Mouse (Mus musculus): ENCODE measurements around the gene Ppm1b. TPM values are rescaled to one million over a fixed set of nuclear protein-coding genes. Genes with fewer than 3 reads are reported as not detected.

The Ppm1b gene
- total and polyA plus RNA-seq, 3 experiments, result 45.7 to 51.6 TPM; not detected in 1

GRCm38 (mm10) chr17:84999636-85000035 lies 43.1 kb downstream of the Ppm1b start:
- no peak for DNase-seq (ENCODE audit: low read depth, low spot score)
- Histone ChIP-seq H3K9me3 (replicated peaks; ENCODE audit: insufficient read depth, low read length) (no peaks in the 10 kb centered on the region), H3K9ac (ENCODE audit: control insufficient read depth, low read depth, low read length, poor library complexity, severe bottlenecking) (no peak overlapping the region), H3K4me1 (ENCODE audit: control insufficient read depth in 1 of 2, insufficient read depth in 2 of 2, low read length in 2 of 2) (no peaks in the 10 kb centered on the region; a peak in 1 of 4 replicates), H3K4me3 (ENCODE audit: control insufficient read depth in 1 of 2, insufficient read depth in 1 of 2, low read depth in 2 of 2, low read length in 2 of 2) (no peak overlapping the region), H3K27ac (ENCODE audit: control insufficient read depth, low read depth, low read length) (no peak overlapping the region), H3K79me2 (ENCODE audit: control insufficient read depth, insufficient read depth, low read length, poor library complexity) (peaks cover 24% of the 10 kb centered on the region), H3K36me3 (ENCODE audit: control insufficient read depth in 1 of 2, insufficient read depth in 2 of 2, low read length in 2 of 2) (peaks cover 4 to 8% of the 10 kb centered on the region in 2 experiments; a peak in 2 of 4 replicates), H3K27me3 (ENCODE audit: control insufficient read depth in 1 of 2, insufficient read depth in 2 of 2, low read length in 2 of 2) (no peaks in the 10 kb centered on the region)
- TF ChIP-seq ETS1 (IDR thresholded peaks at IDR 0.05; ENCODE audit: low read depth, low read length) (no peak), CHD1 (IDR thresholded peaks at IDR 0.05; ENCODE audit: low read depth, low read length) (no peak), ZKSCAN1 (IDR thresholded peaks at IDR 0.05; ENCODE audit: low read depth, low read length) (no peak), MAX (IDR thresholded peaks at IDR 0.05; ENCODE audit: low read length) (no peak), POLR2AphosphoS2 (IDR thresholded peaks at IDR 0.05; ENCODE audit: low read length) (no peak), TCF12 (IDR thresholded peaks at IDR 0.05; ENCODE audit: low read depth, low read length) (no peak), POLR2AphosphoS5 (IDR thresholded peaks at IDR 0.05; ENCODE audit: borderline replicate concordance, low read depth, low read length) (no peak), CTCF (IDR thresholded peaks at IDR 0.05 in 2 of 3, conservative IDR thresholded peaks at IDR 0.05 in 1 of 3; ENCODE audit: control insufficient read depth in 1 of 3, insufficient read depth in 1 of 3, low read depth in 2 of 3, low read length in 3 of 3, poor library complexity in 1 of 3, severe bottlenecking in 1 of 3) (no peak), E2F4 (IDR thresholded peaks at IDR 0.05; ENCODE audit: borderline replicate concordance, low read depth, low read length) (no peak), SMC3 (IDR thresholded peaks at IDR 0.05; ENCODE audit: low read depth, low read length) (no peak), CHD2 (IDR thresholded peaks at IDR 0.05; ENCODE audit: low read length) (no peak), MXI1 (IDR thresholded peaks at IDR 0.05; ENCODE audit: low read depth, low read length) (no peak), JUND (IDR thresholded peaks at IDR 0.05; ENCODE audit: low read depth, low read length) (no peak), GATA1 (IDR thresholded peaks at IDR 0.05; ENCODE audit: low read depth, low read length) (no peak), UBTF (IDR thresholded peaks at IDR 0.05; ENCODE audit: borderline replicate concordance, insufficient read depth, low read depth, low read length) (no peak), NELFE (IDR thresholded peaks at IDR 0.05; ENCODE audit: low read depth, low read length) (no peak), POLR2A (IDR thresholded peaks at IDR 0.05; ENCODE audit: control insufficient read depth in 1 of 2, insufficient read depth in 1 of 2, low read depth in 1 of 2, low read length in 2 of 2, poor library complexity in 1 of 2) (no peak), TAL1 (IDR thresholded peaks at IDR 0.05; ENCODE audit: low read length) (no peak), MAZ (IDR thresholded peaks at IDR 0.05; ENCODE audit: low read depth, low read length) (no peak), USF1 (IDR thresholded peaks at IDR 0.05; ENCODE audit: low read depth, low read length) (no peak)

- H3K27me3 ChIP-seq (ENCODE audit: control insufficient read depth in 1 of 2, insufficient read depth in 2 of 2, low read length in 2 of 2), result no peaks in the 10 kb centered on the region
- peaks cover 4 to 9% of the 10 kb centered on the region in 2 experiments for H3K4me1 ChIP-seq (ENCODE audit: control insufficient read depth in 1 of 2, insufficient read depth in 2 of 2, low read length in 2 of 2)
- no peaks in the 10 kb centered on the region for H3K79me2 ChIP-seq (ENCODE audit: control insufficient read depth, insufficient read depth, low read length, poor library complexity)
- no peaks in the 10 kb centered on the region for H3K9me3 ChIP-seq (replicated peaks; ENCODE audit: insufficient read depth, low read length)
- no peak overlapping the region for H3K4me3 ChIP-seq (ENCODE audit: control insufficient read depth in 1 of 2, insufficient read depth in 1 of 2, low read depth in 2 of 2, low read length in 2 of 2)
- H3K9ac ChIP-seq (ENCODE audit: control insufficient read depth, low read depth, low read length, poor library complexity, severe bottlenecking), result no peak overlapping the region
- no peak for TF ChIP-seq ZMIZ1 (IDR thresholded peaks at IDR 0.05; ENCODE audit: low read depth, low read length)
- no peak for TF ChIP-seq EP300 (IDR thresholded peaks at IDR 0.05; ENCODE audit: low read depth in 1 of 2, low read length in 2 of 2)
- no peak for TF ChIP-seq TAL1 (IDR thresholded peaks at IDR 0.05; ENCODE audit: low read length)
- no peak for DNase-seq (ENCODE audit: low read depth, low spot score)
- no peak overlapping the region for H3K27ac ChIP-seq (ENCODE audit: control insufficient read depth, low read depth, low read length)
- peaks cover 11 to 12% of the 10 kb centered on the region in 2 experiments for H3K36me3 ChIP-seq (ENCODE audit: control insufficient read depth in 1 of 2, insufficient read depth in 2 of 2, low read length in 2 of 2)
Measured at GRCm38 (mm10) chr17:85013485-85013884, 56.9 kb downstream of the Ppm1b start.

Data from MEL (cell line).